Mouse (Mus musculus): ENCODE results near the gene Olfr295. TPM values are rescaled to one million over a fixed set of nuclear protein-coding genes. Genes with fewer than 3 reads are reported as not detected.

Olfr295 gene
- not detected for polyA plus RNA-seq (2017; shearing (Covaris generic))

DNA sequence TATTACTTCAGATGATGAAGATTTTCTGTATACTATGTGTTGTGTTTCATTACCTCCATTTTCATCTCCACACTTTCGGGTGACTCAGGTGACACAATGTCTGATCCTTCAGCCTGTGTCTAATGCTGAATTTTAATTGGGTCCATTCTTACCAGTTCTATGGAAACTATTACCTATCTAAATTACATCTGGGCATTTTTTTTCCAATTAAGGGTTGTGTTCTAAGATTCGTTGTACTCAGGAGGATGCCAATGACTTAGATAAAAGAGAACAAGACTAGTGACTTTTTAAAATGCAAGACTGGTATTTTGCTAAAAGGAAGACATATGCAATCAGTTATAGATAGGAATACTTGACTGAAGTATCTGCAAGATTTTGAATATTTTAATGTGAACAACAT, at the start of gene Olfr295:
Gene Olfr295, plus strand, starts transcription at position 301 of the 400 bp plus-strand sequence.
- ATAC-seq: no peak

DNA sequence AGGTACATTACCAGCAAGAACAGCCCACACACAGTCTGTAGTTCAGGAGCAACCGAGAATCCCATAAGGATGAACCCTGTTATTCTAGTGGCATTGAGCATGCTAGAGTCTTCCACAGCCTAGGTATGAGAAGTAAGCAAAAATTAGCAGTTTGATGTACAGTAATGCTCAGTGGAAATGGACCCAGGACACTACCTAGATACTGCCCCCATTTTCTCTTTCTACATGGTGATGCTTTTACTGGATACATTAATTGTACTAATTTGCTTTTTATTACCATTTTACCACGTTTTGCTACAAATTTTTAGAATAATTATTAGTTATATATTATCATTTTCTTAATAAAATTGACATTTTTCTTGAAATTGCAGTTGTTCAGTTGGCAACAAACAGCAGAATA, 32.9 kb downstream of the Olfr295 start, which contains the start of gene Olfr294:
Gene Olfr294, minus strand, starts transcription at position 101 of the 400 bp plus-strand sequence.
- no peak for ATAC-seq

Other genes with a start within 250 kb of the Olfr295 start
- under 1 TPM in 1 of 2 experiments, not detected in 1; 0.16 TPM for gene Olfr307, start 246.3 kb upstream of the Olfr295 start, polyA plus RNA-seq (2017; shearing (Covaris generic))
- not detected for gene Olfr305, start 216.9 kb upstream of the Olfr295 start, polyA plus RNA-seq (2017; shearing (Covaris generic))
- not detected for gene Olfr304, start 197.2 kb upstream of the Olfr295 start, polyA plus RNA-seq (2017; shearing (Covaris generic))
- not detected for gene Olfr303, start 186.1 kb upstream of the Olfr295 start, polyA plus RNA-seq (2017; shearing (Covaris generic))
- gene Olfr301, start 180.0 kb upstream of the Olfr295 start, polyA plus RNA-seq (2017; shearing (Covaris generic)): not detected
- gene Olfr299, start 123.9 kb upstream of the Olfr295 start, polyA plus RNA-seq (2017; shearing (Covaris generic)): not detected
- gene Olfr298, start 91.4 kb upstream of the Olfr295 start, polyA plus RNA-seq (2017; shearing (Covaris generic)): not detected
- not detected for gene Olfr297, start 63.9 kb upstream of the Olfr295 start, polyA plus RNA-seq (2017; shearing (Covaris generic))
- not detected for gene Olfr294, start 32.8 kb downstream of the Olfr295 start, polyA plus RNA-seq (2017; shearing (Covaris generic))
- not detected for gene Olfr293, start 65.2 kb downstream of the Olfr295 start, polyA plus RNA-seq (2017; shearing (Covaris generic))
- not detected for gene Olfr292, start 104.5 kb downstream of the Olfr295 start, polyA plus RNA-seq (2017; shearing (Covaris generic))
- not detected for gene Folh1, start 192.1 kb downstream of the Olfr295 start, polyA plus RNA-seq (2017; shearing (Covaris generic))
- under 1 TPM in 1 of 2 experiments, not detected in 1; 0.12 TPM for gene Vmn2r77, start 211.2 kb downstream of the Olfr295 start, polyA plus RNA-seq (2017; shearing (Covaris generic))

Measured in CD4-positive, CD25-positive, alpha-beta regulatory T cell, adult 4 months (primary cell).